Comparison of ENCODE assay signal across 20 mouse cellular contexts in genomic region chr7:68258326-68259150, GRCm38 (mm10). TPM values are rescaled to one million over a fixed set of nuclear protein-coding genes. Genes with fewer than 3 reads are reported as not detected.
DNase-seq lines count a peak whose midpoint lies in the region; ATAC-seq and TF ChIP-seq lines count a peak whose summit lies in the region.
"Had no signal": no experiment of that assay in that cellular context is flagged by ENCODE, and none has a peak within 500 bp of the region (broad histone marks: within the 10 kb centered on the region; RNA-seq: fewer than 3 reads in every experiment).

No protein-coding gene starts in this region.

- no peaks in the 10 kb centered on the region for H3K27me3 ChIP-seq in heart, embryonic 15.5 days
- no peaks in the 10 kb centered on the region; the same call in 1 of the 2 replicates for H3K27me3 ChIP-seq in midbrain, embryonic 11.5 days (ENCODE audit: control insufficient read depth, insufficient read depth, low read length)
- H3K27me3 ChIP-seq in midbrain, postnatal 0 days (ENCODE audit: insufficient read depth, low read length): no peaks in the 10 kb centered on the region
- H3K27me3 ChIP-seq in heart, embryonic 16.5 days (ENCODE audit: control insufficient read depth, insufficient read depth, low read length): no peaks in the 10 kb centered on the region
- H3K27me3 ChIP-seq: neural tube, embryonic 15.5 days had no signal

- DNase-seq in heart, adult 9 months (ENCODE audit: low spot score in 2 of 2): no peak
- DNase-seq in midbrain, embryonic 11.5 days (ENCODE audit: low spot score, missing footprints): peak; percentile 65
- DNase-seq in midbrain, postnatal 0 days (ENCODE audit: low spot score): no peak
- no peak for DNase-seq in kidney, postnatal 4 days
- no peak for DNase-seq in left cerebral cortex, postnatal 4 days
- DNase-seq: cerebellum, adult 11 months; cerebellum, postnatal 36 days; kidney, adult 2 months; retina, postnatal 1 day had no signal

- peaks cover 25% of the 10 kb centered on the region for H3K4me1 ChIP-seq in heart, embryonic 15.5 days (replicated peaks)
- H3K4me1 ChIP-seq in midbrain, embryonic 11.5 days (ENCODE audit: control insufficient read depth, insufficient read depth, low read length): no peaks in the 10 kb centered on the region
- no peaks in the 10 kb centered on the region for H3K4me1 ChIP-seq in midbrain, postnatal 0 days (ENCODE audit: insufficient read depth, low read length)
- H3K4me1 ChIP-seq in heart, embryonic 16.5 days (ENCODE audit: control insufficient read depth, insufficient read depth, low read length): peaks cover 23% of the 10 kb centered on the region

- H3K4me2 ChIP-seq in heart, embryonic 15.5 days: peak overlapping the region; percentile 30
- H3K4me2 ChIP-seq in midbrain, embryonic 11.5 days: no peak overlapping the region
- no peak overlapping the region for H3K4me2 ChIP-seq in midbrain, postnatal 0 days (ENCODE audit: low read depth, low read length, poor library complexity, severe bottlenecking)
- H3K4me2 ChIP-seq in heart, embryonic 16.5 days (ENCODE audit: low read depth, low read length): peak overlapping the region; percentile 2
- H3K4me2 ChIP-seq: embryonic facial prominence, embryonic 13.5 days; liver, embryonic 11.5 days; neural tube, embryonic 15.5 days had no signal

- peak; percentile 87 for ATAC-seq in heart, embryonic 15.5 days (replicated peaks; ENCODE audit: insufficient number of reproducible peaks, insufficient read depth, low FRiP score, low read depth)
- ATAC-seq in midbrain, embryonic 11.5 days (ENCODE audit: low FRiP score): no peak
- ATAC-seq in midbrain, postnatal 0 days (ENCODE audit: low FRiP score): no peak
- ATAC-seq in heart, embryonic 16.5 days (replicated peaks; ENCODE audit: extremely low read depth, insufficient read depth, low FRiP score): peak; percentile 87

- no peak overlapping the region for H3K4me3 ChIP-seq in heart, embryonic 15.5 days
- no peak overlapping the region for H3K4me3 ChIP-seq in midbrain, embryonic 11.5 days (ENCODE audit: low read depth, low read length)
- H3K4me3 ChIP-seq in midbrain, postnatal 0 days (ENCODE audit: low read depth, low read length): no peak overlapping the region
- no peak overlapping the region for H3K4me3 ChIP-seq in heart, embryonic 16.5 days (ENCODE audit: low read length)
- H3K4me3 ChIP-seq: embryonic facial prominence, embryonic 13.5 days; forebrain, embryonic 10.5 days; neural tube, embryonic 15.5 days had no signal

- TF ChIP-seq CTCF in midbrain, postnatal 0 days (IDR thresholded peaks at IDR 0.05): no peak

- no peak overlapping the region for H3K9ac ChIP-seq in heart, embryonic 15.5 days
- H3K9ac ChIP-seq in midbrain, embryonic 11.5 days (ENCODE audit: low read length): no peak overlapping the region
- H3K9ac ChIP-seq in midbrain, postnatal 0 days (replicated peaks; ENCODE audit: low read length, poor library complexity, severe bottlenecking): no peak overlapping the region
- H3K9ac ChIP-seq in heart, embryonic 16.5 days (ENCODE audit: low read length): no peak overlapping the region
- H3K9ac ChIP-seq: embryonic facial prominence, embryonic 13.5 days; neural tube, embryonic 15.5 days had no signal

- intact Hi-C loops in left cerebral cortex, postnatal 4 days (cut with DNase I): no loop called here

- no peaks in the 10 kb centered on the region for H3K36me3 ChIP-seq in heart, embryonic 15.5 days
- no peaks in the 10 kb centered on the region for H3K36me3 ChIP-seq in midbrain, embryonic 11.5 days (ENCODE audit: control insufficient read depth, insufficient read depth, low read length)
- no peaks in the 10 kb centered on the region for H3K36me3 ChIP-seq in midbrain, postnatal 0 days (ENCODE audit: insufficient read depth, low read length)
- no peaks in the 10 kb centered on the region for H3K36me3 ChIP-seq in heart, embryonic 16.5 days (ENCODE audit: control insufficient read depth, insufficient read depth)
- H3K36me3 ChIP-seq: embryonic facial prominence, embryonic 13.5 days; forebrain, embryonic 10.5 days; neural tube, embryonic 15.5 days had no signal

- WGBS in heart, embryonic 15.5 days: 38% methylated on average over 17 of the region's 17 CpGs
- 87% methylated on average over 17 of the region's 17 CpGs for WGBS in midbrain, embryonic 11.5 days
- 77% methylated on average over 17 of the region's 17 CpGs for WGBS in midbrain, postnatal 0 days
- 35% methylated on average over 17 of the region's 17 CpGs for WGBS in heart, embryonic 16.5 days

- H3K27ac ChIP-seq in heart, embryonic 15.5 days: peak overlapping the region; percentile 75
- H3K27ac ChIP-seq in midbrain, embryonic 11.5 days (ENCODE audit: low read depth, low read length): no peak overlapping the region
- H3K27ac ChIP-seq in midbrain, postnatal 0 days (ENCODE audit: low read depth, low read length): no peak overlapping the region
- H3K27ac ChIP-seq in heart, embryonic 16.5 days (ENCODE audit: low read length): peak overlapping the region; percentile 55
- H3K27ac ChIP-seq: embryonic facial prominence, embryonic 13.5 days; forebrain, embryonic 10.5 days; neural tube, embryonic 15.5 days had no signal

- H3K9me3 ChIP-seq in heart, embryonic 15.5 days (replicated peaks): no peaks in the 10 kb centered on the region
- no peaks in the 10 kb centered on the region for H3K9me3 ChIP-seq in midbrain, embryonic 11.5 days (ENCODE audit: control insufficient read depth, low read length)
- H3K9me3 ChIP-seq in midbrain, postnatal 0 days (ENCODE audit: low read length): no peaks in the 10 kb centered on the region
- no peaks in the 10 kb centered on the region for H3K9me3 ChIP-seq in heart, embryonic 16.5 days (replicated peaks; ENCODE audit: control insufficient read depth, low read length)
- H3K9me3 ChIP-seq: embryonic facial prominence, embryonic 13.5 days; forebrain, embryonic 10.5 days; neural tube, embryonic 15.5 days had no signal

RNA-seq across cellular contexts. Expression of gene Pgpep1l, which starts 5.5 kb away (rescaled TPM):
- 0.25 and 0.44 TPM in 2 replicates for polyA plus RNA-seq in heart, embryonic 15.5 days (2015; fragmentation: Nextera tagmentation; extraction: Ambion mirVana)
- not detected in 2 replicates for polyA plus RNA-seq in midbrain, embryonic 11.5 days (2014; fragmentation: Nextera tagmentation; extraction: Ambion mirVana)
- 1.2 TPM in 1 of 2 replicates, not detected in the other for total RNA-seq in midbrain, postnatal 0 days (2014; rRNA removed)
- not detected in 2 replicates for polyA plus RNA-seq in midbrain, postnatal 0 days (2015; fragmentation: Nextera tagmentation; extraction: Ambion mirVana)
- 0.71 TPM in 1 of 2 replicates, not detected in the other for polyA plus RNA-seq in heart, embryonic 16.5 days (2015; fragmentation: Nextera tagmentation; extraction: Ambion mirVana)
- not detected for total RNA-seq in left cerebral cortex, postnatal 4 days (2021)
- total RNA-seq: hematopoietic stem cell, adult 5-6 weeks; megakaryocyte progenitor cell, adult 5-6 weeks; monocyte, adult 5-6 weeks had no signal
- polyA plus RNA-seq: forebrain, embryonic 10.5 days; large intestine, adult 2 months; liver, embryonic 11.5 days; neural tube, embryonic 15.5 days; stomach, embryonic 16.5 days had no signal

RNA-seq across cellular contexts. Expression of gene Fam169b, which starts 15.1 kb away (rescaled TPM):
- polyA plus RNA-seq in heart, embryonic 15.5 days (2015; fragmentation: Nextera tagmentation; extraction: Ambion mirVana): 1.0 and 10.5 TPM in 2 replicates
- 0.18 TPM in 1 of 2 replicates, not detected in the other for polyA plus RNA-seq in midbrain, embryonic 11.5 days (2014; fragmentation: Nextera tagmentation; extraction: Ambion mirVana)
- not detected in 2 replicates for total RNA-seq in midbrain, postnatal 0 days (2014; rRNA removed)
- polyA plus RNA-seq in midbrain, postnatal 0 days (2015; fragmentation: Nextera tagmentation; extraction: Ambion mirVana): 0.26 TPM in 1 of 2 replicates, not detected in the other
- 7.2 and 15.1 TPM in 2 replicates for polyA plus RNA-seq in heart, embryonic 16.5 days (2015; fragmentation: Nextera tagmentation; extraction: Ambion mirVana)
- under 1 TPM; 0.12 to 0.22 TPM for total RNA-seq in left cerebral cortex, postnatal 4 days (2021)

Comparison
In these comparisons a context has a peak if more than half of its experiments do, and no peak if none do; other contexts are left out.
1. ATAC-seq: peak in heart, embryonic 15.5 days (single experiment) and heart, embryonic 16.5 days (single experiment); none in midbrain, embryonic 11.5 days (single experiment) and midbrain, postnatal 0 days (single experiment).
2. H3K27ac ChIP-seq: peak in heart, embryonic 15.5 days (single experiment) and heart, embryonic 16.5 days (single experiment); none in midbrain, embryonic 11.5 days (single experiment) and midbrain, postnatal 0 days (single experiment).
3. H3K4me2 ChIP-seq: peak in heart, embryonic 15.5 days (single experiment) and heart, embryonic 16.5 days (single experiment); none in midbrain, embryonic 11.5 days (single experiment) and midbrain, postnatal 0 days (single experiment).